Mouse (Mus musculus) gastrocnemius, postnatal 10 days (tissue): ENCODE results near the gene Prrt3. TPM values are rescaled to one million over a fixed set of nuclear protein-coding genes. Genes with fewer than 3 reads are reported as not detected.

ENCODE experiments used
- DNase-seq: peaks from one replicate; pipeline ENCODE4 v3.0.0; 2021; ENCODE audit warnings: mixed read lengths
- long read RNA-seq, 2 experiments: library from polyadenylated mRNA; stranded (forward); transcript quantifications; one replicate each; pipeline ENCODE4 v2.0.0; 2021
- total RNA-seq, 2 experiments: library from RNA; stranded (reverse); gene quantifications; 2 replicates each; pipeline ENCODE4 v1.2.3; 2021

The Prrt3 gene
- total RNA-seq = under 1 TPM; 0.20 to 0.23 TPM
- long read RNA-seq, experiment 1 = 0 reads
- long read RNA-seq, experiment 2, partial matches to known transcripts = 0 of 1 reads
- long read RNA-seq, experiment 2, other reads (novel, unspliced or antisense) = 1 of 1 reads

GRCm38 (mm10) chr6:113501388-113502084, at the start of gene Prrt3:
Gene Prrt3 (minus strand): TSS chr6:113501931.
- DNase-seq = no peak

GRCm38 (mm10) chr6:113543906-113544481, 42.3 kb upstream of the Prrt3 start:
- DNase-seq = no peak

- DNase-seq = no peak
Observed at GRCm38 (mm10) chr6:113541610-113542009, 39.9 kb upstream of the Prrt3 start.

- no peak for DNase-seq
Observed at GRCm38 (mm10) chr6:113534886-113535285, 33.2 kb upstream of the Prrt3 start.

GRCm38 (mm10) chr6:113531840-113532404, 30.2 kb upstream of the Prrt3 start:
- DNase-seq = no peak

GRCm38 (mm10) chr6:113530932-113531839, 29.5 kb upstream of the Prrt3 start, which contains the start of the genes Emc3 and Fancd2:
Gene Emc3 (minus strand): TSS chr6:113531652.
Gene Fancd2 (plus strand): TSS chr6:113531682.
- DNase-seq = peak; percentile 94

GRCm38 (mm10) chr6:113523420-113523819, 21.7 kb upstream of the Prrt3 start:
- DNase-seq = no peak

GRCm38 (mm10) chr6:113522310-113522709, 20.6 kb upstream of the Prrt3 start:
- no peak for DNase-seq

GRCm38 (mm10) chr6:113517434-113518080, 15.8 kb upstream of the Prrt3 start:
- no peak for DNase-seq

GRCm38 (mm10) chr6:113514600-113514999, 12.9 kb upstream of the Prrt3 start:
- DNase-seq = no peak

- no peak for DNase-seq
Observed at GRCm38 (mm10) chr6:113513944-113514343, 12.2 kb upstream of the Prrt3 start.

GRCm38 (mm10) chr6:113508947-113509280, 7.2 kb upstream of the Prrt3 start:
- peak; percentile 47 for DNase-seq

GRCm38 (mm10) chr6:113508272-113508946, 6.7 kb upstream of the Prrt3 start:
- peak; percentile 64 for DNase-seq

- DNase-seq = no peak
Observed at GRCm38 (mm10) chr6:113507130-113507529, 5.4 kb upstream of the Prrt3 start.

- DNase-seq = no peak
Observed at GRCm38 (mm10) chr6:113505689-113506088, 4.0 kb upstream of the Prrt3 start.

- no peak for DNase-seq
Observed at GRCm38 (mm10) chr6:113502801-113503200, 1.1 kb upstream of the Prrt3 start.

GRCm38 (mm10) chr6:113499346-113499745, 2.4 kb downstream of the Prrt3 start:
- no peak for DNase-seq

- peak; percentile 36 for DNase-seq
Observed at GRCm38 (mm10) chr6:113495071-113495675, 6.6 kb downstream of the Prrt3 start.

- peak; percentile 86 for DNase-seq
Observed at GRCm38 (mm10) chr6:113494258-113494788, 7.4 kb downstream of the Prrt3 start.

- no peak for DNase-seq
Observed at GRCm38 (mm10) chr6:113492101-113492864, 9.4 kb downstream of the Prrt3 start.
